Mouse (Mus musculus): ENCODE measurements around the gene Ccdc69. TPM values are rescaled to one million over a fixed set of nuclear protein-coding genes. Genes with fewer than 3 reads are reported as not detected.

Gene Ccdc69
- polyA plus RNA-seq, 1 experiment from 2014 or later: 0.13 TPM

DNA sequence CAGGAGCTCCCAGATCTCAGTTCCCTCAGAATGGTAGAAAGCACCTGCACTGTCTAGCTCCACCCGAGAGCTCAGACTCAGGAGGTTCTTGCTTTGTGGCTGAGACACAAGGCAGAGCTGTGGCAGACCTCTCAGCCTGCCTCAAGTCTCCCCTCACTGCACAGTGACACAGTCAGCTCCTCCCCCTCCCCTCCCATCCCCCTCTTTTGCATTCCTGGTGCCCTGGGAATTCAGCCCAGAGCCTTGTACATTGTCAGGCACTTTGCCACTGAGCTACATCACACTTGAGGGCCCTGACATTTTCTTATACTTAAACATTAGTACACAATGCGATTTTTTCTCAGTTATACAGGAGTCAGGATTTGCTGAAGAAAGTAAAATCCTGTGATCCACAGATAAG, 8.9 kb downstream of the Ccdc69 start:
- Histone ChIP-seq H3K36me3 (replicated peaks) (no peaks in the 10 kb centered on the region), H3K27ac (no peak overlapping the region), H3K4me2 (no peak overlapping the region), H3K4me1 (peaks cover 4% of the 10 kb centered on the region; the same call in 1 of the 2 replicates), H3K27me3 (no peaks in the 10 kb centered on the region), H3K9me3 (no peaks in the 10 kb centered on the region), H3K9ac (no peak overlapping the region), H3K4me3 (replicated peaks) (no peak overlapping the region)
- whole genome bisulfite sequencing: 45% methylated on average over 2 of the region's 2 CpGs
- no peak for ATAC-seq (ENCODE audit: low FRiP score)

DNA sequence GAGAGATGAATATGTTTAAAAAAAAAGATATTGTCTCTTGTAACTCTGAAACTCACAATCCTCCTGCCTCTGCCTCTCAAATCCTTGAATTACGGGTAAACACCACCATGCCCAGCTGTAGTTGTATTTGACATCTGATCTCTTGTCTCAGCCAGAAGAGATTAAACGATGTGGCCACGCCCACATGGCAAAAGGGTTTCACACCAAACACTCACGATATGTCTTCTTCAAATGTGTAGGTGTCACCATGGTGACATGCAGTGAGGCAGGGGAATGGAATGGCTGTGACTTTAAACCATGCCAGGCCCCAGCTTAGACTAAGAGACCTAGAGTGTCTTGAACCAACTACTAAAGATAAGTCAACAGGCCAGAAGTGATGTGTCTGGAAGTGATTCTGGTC, 11.0 kb downstream of the Ccdc69 start:
- Histone ChIP-seq H3K4me2 (no peak overlapping the region), H3K9ac (no peak overlapping the region), H3K27ac (no peak overlapping the region), H3K9me3 (no peaks in the 10 kb centered on the region), H3K36me3 (replicated peaks) (no peaks in the 10 kb centered on the region), H3K4me3 (replicated peaks) (no peak overlapping the region), H3K4me1 (peaks cover 4% of the 10 kb centered on the region; the same call in 1 of the 2 replicates), H3K27me3 (no peaks in the 10 kb centered on the region)
- ATAC-seq (ENCODE audit: low FRiP score): no peak
- 65% methylated on average over 4 of the region's 4 CpGs for WGBS

DNA sequence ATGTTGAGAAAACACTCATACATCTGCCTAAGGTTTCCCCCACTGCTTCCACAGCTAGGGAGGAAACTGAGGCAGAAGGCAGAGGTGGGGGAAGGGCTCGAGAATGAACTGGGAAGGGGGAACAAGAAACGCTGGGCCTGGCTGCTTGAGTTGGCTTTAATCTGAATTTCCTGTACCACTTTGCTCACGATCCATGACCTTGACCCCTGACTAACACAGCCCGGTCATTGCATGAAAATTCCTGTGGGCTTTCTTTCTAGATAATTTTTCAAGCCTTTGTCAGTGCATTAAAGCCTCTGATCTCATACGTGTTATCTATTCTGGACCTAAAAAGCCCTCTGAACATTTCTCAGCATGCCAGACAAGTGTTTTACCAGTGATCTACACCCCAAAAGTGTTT, 15.1 kb downstream of the Ccdc69 start:
- H3K27ac ChIP-seq: no peak overlapping the region
- H3K36me3 ChIP-seq (replicated peaks): no peaks in the 10 kb centered on the region
- no peak overlapping the region for H3K9ac ChIP-seq
- no peak overlapping the region for H3K4me2 ChIP-seq
- H3K27me3 ChIP-seq: no peaks in the 10 kb centered on the region
- H3K4me3 ChIP-seq (replicated peaks): no peak overlapping the region
- H3K9me3 ChIP-seq: no peaks in the 10 kb centered on the region
- H3K4me1 ChIP-seq: no peaks in the 10 kb centered on the region
- ATAC-seq (ENCODE audit: low FRiP score): no peak
- 73% methylated on average over 5 of the region's 5 CpGs for WGBS

DNA sequence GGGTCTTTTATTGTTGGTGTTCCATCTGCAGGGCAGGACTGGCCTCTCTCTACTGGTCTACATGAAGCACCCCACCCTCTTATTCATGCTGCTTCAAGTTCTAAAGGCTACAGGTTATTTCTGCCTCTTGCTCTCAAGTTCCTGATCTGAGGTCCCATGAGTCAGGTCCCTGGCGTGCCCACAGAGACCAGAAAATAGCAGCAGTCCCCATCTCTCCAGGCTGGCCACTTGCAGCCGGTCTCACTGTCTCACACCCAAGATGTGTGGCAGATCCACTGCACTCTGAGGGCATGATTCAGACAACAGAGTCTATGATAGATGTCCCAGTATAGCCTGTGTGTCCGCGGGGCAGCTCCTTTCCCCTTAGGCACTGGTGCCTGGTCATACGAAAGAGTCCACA, 17.1 kb downstream of the Ccdc69 start:
- Histone ChIP-seq H3K4me2 (no peak overlapping the region), H3K9me3 (no peaks in the 10 kb centered on the region), H3K27ac (no peak overlapping the region), H3K9ac (no peak overlapping the region), H3K27me3 (no peaks in the 10 kb centered on the region), H3K4me1 (no peaks in the 10 kb centered on the region), H3K36me3 (replicated peaks) (no peaks in the 10 kb centered on the region), H3K4me3 (replicated peaks) (no peak overlapping the region)
- 91% methylated on average over 5 of the region's 5 CpGs for WGBS
- no peak for ATAC-seq (ENCODE audit: low FRiP score)

DNA sequence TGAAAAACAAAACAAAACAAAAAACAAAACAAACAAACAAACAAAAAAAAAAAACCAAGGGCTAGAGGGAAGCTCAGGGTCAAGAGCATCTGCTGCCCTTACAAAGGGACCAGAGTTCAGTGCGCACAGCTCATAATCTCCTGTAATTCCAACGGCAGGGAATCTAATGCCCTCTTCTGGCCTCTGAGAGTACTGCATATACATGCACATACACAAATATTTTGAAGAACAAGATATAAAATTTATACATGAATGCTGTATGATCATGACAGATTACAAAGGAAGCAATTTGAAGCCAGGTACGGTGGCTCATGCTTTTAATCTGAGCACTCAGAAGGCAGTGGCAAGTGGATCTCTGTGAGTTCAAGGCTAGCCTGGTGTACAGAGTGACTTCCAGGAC, 20.4 kb downstream of the Ccdc69 start:
- Histone ChIP-seq H3K9ac (no peak overlapping the region), H3K27me3 (no peaks in the 10 kb centered on the region), H3K9me3 (no peaks in the 10 kb centered on the region), H3K4me1 (no peaks in the 10 kb centered on the region), H3K36me3 (replicated peaks) (no peaks in the 10 kb centered on the region), H3K4me2 (no peak overlapping the region), H3K4me3 (replicated peaks) (no peak overlapping the region), H3K27ac (no peak overlapping the region)
- WGBS: 84% methylated on average over 3 of the region's 3 CpGs
- ATAC-seq (ENCODE audit: low FRiP score): no peak

DNA sequence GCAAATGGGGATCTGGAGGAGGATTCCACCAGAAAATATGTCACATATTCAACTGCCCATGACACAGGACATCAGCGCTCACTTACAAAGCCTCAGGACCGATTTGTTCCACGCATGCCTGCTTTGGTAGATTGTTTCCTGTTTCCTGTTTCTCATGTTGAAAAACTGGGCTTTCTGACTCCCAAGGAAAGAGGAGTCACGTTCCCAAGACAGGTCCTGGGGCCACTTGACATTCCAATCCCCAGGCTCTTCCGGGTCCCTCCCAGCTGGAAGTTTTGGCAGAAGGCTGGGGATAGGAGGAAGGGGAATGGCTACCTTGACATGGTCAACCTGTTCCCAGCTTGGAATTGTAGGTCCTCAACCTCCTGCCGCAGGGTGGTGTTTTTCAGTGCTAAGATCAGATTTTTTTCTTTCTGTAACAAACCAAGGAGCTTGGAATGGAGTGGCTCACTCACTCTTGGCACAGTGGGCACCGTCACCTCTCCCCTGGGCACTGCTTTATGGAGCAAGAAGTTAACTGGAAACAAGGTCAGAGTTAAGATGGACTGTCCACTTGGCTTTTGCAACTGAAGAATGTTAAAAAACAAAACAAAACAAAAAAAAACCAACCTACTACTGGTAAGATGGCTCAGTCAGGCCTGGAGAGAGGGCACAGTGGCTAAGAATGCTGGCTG, 27.0 kb downstream of the Ccdc69 start:
- no peak overlapping the region for H3K4me3 ChIP-seq (replicated peaks)
- no peaks in the 10 kb centered on the region for H3K36me3 ChIP-seq (replicated peaks)
- no peaks in the 10 kb centered on the region for H3K9me3 ChIP-seq
- no peak overlapping the region for H3K9ac ChIP-seq
- no peaks in the 10 kb centered on the region for H3K27me3 ChIP-seq
- no peak overlapping the region for H3K4me2 ChIP-seq
- no peak for ATAC-seq (ENCODE audit: low FRiP score)
- no peaks in the 10 kb centered on the region for H3K4me1 ChIP-seq
- 86% methylated on average over 7 of the region's 7 CpGs for WGBS
- H3K27ac ChIP-seq: no peak overlapping the region

DNA sequence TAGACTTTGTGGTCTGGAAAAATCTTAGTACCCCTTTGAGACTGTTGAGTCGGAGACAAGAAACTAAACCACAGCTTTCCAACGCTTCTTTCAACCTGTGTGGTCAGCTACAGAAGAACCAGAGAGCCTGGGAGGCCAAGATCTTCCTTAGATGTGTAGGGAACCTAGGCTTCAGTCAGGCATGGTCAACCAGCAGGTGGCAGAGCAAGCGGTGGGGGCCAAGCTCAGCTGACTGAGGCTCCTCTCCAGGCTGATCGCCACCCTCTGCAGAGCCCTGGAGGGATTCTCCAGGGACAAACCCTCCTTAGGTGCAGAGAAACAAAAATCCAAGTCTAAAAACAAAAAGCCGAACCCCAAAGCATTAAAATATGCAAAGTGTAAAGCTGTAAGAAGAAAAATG, 31.3 kb downstream of the Ccdc69 start:
- ATAC-seq (ENCODE audit: low FRiP score): no peak
- H3K4me1 ChIP-seq: no peaks in the 10 kb centered on the region
- H3K9me3 ChIP-seq: no peaks in the 10 kb centered on the region
- no peak overlapping the region for H3K4me2 ChIP-seq
- no peak overlapping the region for H3K9ac ChIP-seq
- H3K27ac ChIP-seq: no peak overlapping the region
- WGBS: 71% methylated on average over 5 of the region's 5 CpGs
- no peaks in the 10 kb centered on the region for H3K27me3 ChIP-seq
- H3K36me3 ChIP-seq (replicated peaks): no peaks in the 10 kb centered on the region
- no peak overlapping the region for H3K4me3 ChIP-seq (replicated peaks)

DNA sequence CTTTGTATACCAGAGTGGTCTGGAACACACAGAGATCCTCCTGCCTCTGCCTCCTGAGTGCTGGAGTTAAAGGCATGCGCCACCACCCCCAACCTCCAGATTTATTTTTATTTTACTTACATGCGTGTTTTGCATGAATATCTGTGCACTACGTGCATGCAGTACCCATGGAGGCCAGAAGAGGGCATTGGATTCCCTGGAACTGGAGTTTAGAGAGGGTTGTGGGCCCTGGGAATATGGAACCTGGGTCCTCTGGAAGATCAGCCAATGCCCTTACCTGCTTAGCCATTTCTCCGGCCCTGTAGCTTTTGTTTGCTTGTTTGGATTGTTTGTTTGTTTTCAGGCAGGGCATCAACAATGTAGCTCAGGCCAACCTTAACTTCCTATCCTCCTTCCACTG, 36.6 kb downstream of the Ccdc69 start:
- Histone ChIP-seq H3K9ac (no peak overlapping the region), H3K4me1 (0 out of 2 replicates have a peak, but pooled peaks cover 2% of the 10 kb centered on the region), H3K4me3 (replicated peaks) (no peak overlapping the region), H3K4me2 (no peak overlapping the region), H3K36me3 (replicated peaks) (no peaks in the 10 kb centered on the region), H3K9me3 (no peaks in the 10 kb centered on the region), H3K27ac (no peak overlapping the region), H3K27me3 (no peaks in the 10 kb centered on the region; the same call in 1 of the 2 replicates)
- ATAC-seq (ENCODE audit: low FRiP score): no peak
- 79% methylated on average over 4 of the region's 4 CpGs for WGBS

DNA sequence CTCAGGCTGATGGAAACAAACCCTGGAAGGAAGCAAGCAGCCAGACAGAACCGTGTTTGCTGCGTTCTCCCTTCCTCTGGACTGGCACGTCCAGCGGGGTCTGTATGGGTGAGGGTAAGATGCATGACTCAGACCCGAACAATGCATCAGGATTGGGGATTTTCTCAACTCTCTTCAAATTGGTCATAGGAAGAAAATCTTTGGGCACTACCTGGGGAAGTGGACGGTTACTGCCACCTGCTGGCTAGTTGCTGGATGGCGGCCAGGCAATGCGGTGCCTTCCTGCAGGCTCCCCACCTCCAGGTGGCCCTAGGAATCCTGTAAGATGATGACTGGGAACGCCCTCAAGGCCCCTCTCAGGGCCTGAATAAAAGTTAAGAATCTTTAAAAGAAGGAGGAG, 38.3 kb downstream of the Ccdc69 start:
- Histone ChIP-seq H3K4me2 (no peak overlapping the region), H3K4me1 (0 out of 2 replicates have a peak, but pooled peaks cover 2% of the 10 kb centered on the region), H3K9me3 (no peaks in the 10 kb centered on the region), H3K27me3 (peaks cover 9% of the 10 kb centered on the region), H3K4me3 (replicated peaks) (no peak overlapping the region), H3K27ac (no peak overlapping the region), H3K36me3 (replicated peaks) (no peaks in the 10 kb centered on the region), H3K9ac (no peak overlapping the region)
- WGBS: 6% methylated on average over 9 of the region's 9 CpGs
- ATAC-seq (ENCODE audit: low FRiP score): peak; percentile 46; the same call in 1 of the 2 replicates

DNA sequence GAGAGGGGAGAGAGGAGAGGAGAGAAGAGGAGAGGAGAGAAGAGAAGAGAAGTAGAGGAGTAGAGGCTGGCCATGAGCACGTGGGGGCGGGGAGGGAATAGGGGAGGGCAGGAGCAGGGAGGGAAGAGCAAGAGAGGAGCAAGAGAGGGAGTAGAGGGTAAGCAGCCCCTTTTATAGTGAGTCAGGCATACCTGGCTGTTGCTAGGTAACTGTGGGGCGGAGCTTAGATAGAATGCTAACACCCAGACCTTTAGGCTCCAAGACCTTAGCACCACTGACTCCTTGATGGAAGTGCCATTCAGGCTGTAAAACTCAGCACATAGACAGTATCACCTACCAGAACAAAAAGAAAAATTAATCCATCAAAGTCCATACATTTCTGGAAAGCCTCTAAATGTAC, 41.3 kb downstream of the Ccdc69 start:
- 40% methylated on average over 3 of the region's 3 CpGs for WGBS
- H3K27ac ChIP-seq: no peak overlapping the region
- H3K4me2 ChIP-seq: no peak overlapping the region
- ATAC-seq (ENCODE audit: low FRiP score): no peak
- H3K4me3 ChIP-seq (replicated peaks): no peak overlapping the region
- H3K9ac ChIP-seq: no peak overlapping the region
- H3K4me1 ChIP-seq: peaks cover 24% of the 10 kb centered on the region
- no peaks in the 10 kb centered on the region for H3K9me3 ChIP-seq
- peaks cover 36% of the 10 kb centered on the region for H3K27me3 ChIP-seq
- H3K36me3 ChIP-seq (replicated peaks): no peaks in the 10 kb centered on the region

DNA sequence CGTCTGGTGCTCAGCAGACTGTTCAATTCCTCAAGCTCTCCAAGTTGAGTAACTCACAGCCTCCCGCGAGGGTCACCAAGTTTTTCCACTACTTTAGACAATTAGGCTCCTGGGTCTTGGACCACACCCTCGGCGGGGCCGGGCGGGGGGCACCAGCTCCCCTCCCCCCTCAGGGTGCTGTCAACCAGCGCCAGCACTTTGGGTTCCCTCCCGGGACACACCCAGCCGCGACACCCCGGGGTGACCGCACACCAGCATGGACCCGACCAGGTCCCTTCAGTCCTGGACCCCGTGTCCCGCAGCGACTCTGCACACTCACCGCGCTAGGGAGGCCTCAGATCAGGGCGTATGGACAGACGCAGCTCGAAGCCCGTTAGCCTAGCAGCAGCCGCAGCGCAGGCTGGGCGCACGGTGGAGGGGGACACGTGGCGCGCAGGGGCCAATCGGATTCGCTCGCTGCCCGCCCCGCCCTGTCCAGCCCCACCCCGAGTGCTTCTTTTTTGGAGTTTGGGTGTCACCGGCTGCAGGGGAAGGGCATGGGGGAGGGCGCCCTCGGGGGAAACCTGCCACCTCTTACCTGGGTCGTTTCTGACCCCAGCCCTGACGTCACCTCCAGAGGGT, 44.8 kb downstream of the Ccdc69 start, which contains the start of gene Anxa6:
Gene Anxa6 (minus strand): TSS at position 406 of the 621 bp plus-strand sequence.
- WGBS: under 1% methylated on average over 41 of the region's 41 CpGs
- Histone ChIP-seq H3K27ac (no peak within 1 kb of the TSS), H3K4me3 (replicated peaks) (peak within 1 kb of the TSS; percentile 52), H3K4me1 (peaks cover 27% of the 10 kb centered on the region), H3K9me3 (no peaks in the 10 kb centered on the region), H3K27me3 (peaks cover 39% of the 10 kb centered on the region), H3K4me2 (peak within 1 kb of the TSS; percentile 95), H3K36me3 (replicated peaks) (no peaks in the 10 kb centered on the region), H3K9ac (peak within 1 kb of the TSS; percentile 58)
- peak; percentile 90 for ATAC-seq (ENCODE audit: low FRiP score)

DNA sequence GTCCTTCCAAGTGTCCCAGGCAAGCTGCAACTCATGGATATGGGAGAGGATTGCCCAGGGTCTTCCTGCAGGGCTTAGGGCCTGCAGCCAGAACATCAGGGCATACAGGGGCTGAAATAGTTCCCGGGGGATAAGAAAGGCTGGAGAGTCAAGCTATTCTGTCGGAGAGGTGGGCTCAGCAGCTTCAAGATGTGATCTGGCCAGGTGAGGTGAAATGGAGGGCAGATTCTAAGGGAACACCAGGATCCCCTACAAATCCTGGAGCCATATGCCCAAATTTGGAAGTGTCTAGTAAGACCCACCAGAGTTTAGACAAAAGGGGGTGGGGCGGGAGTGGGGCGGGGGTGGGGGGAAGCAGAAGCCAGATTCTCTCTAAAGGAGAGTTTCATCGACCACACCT, 45.6 kb downstream of the Ccdc69 start:
- peak overlapping the region; percentile 95 for H3K4me2 ChIP-seq
- no peak for ATAC-seq (ENCODE audit: low FRiP score)
- H3K9ac ChIP-seq: peak overlapping the region; percentile 58; the same call in 1 of the 2 replicates
- no peak overlapping the region for H3K27ac ChIP-seq
- H3K27me3 ChIP-seq: peaks cover 39% of the 10 kb centered on the region
- H3K4me3 ChIP-seq (replicated peaks): peak overlapping the region; percentile 52
- H3K36me3 ChIP-seq (replicated peaks): no peaks in the 10 kb centered on the region
- no peaks in the 10 kb centered on the region for H3K9me3 ChIP-seq
- 33% methylated on average over 5 of the region's 5 CpGs for WGBS
- peaks cover 27% of the 10 kb centered on the region for H3K4me1 ChIP-seq

DNA sequence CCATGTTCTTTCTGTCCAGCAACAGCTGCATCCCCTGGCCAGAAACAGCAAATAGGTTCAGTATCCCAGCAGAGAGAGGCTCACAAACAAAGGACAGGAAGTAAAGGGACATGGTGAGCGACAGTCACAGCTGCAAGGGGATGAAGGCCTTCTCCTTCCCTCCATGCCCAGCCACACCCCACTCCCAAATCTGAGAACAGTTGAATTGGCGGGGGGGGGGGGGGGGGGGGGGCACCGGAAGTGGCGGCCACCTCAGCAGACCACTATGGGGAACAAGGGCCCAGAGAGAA, 46.0 kb downstream of the Ccdc69 start:
- no peaks in the 10 kb centered on the region for H3K36me3 ChIP-seq (replicated peaks)
- peak overlapping the region; percentile 52 for H3K4me3 ChIP-seq (replicated peaks)
- ATAC-seq (ENCODE audit: low FRiP score): no peak
- peaks cover 39% of the 10 kb centered on the region for H3K27me3 ChIP-seq
- H3K9ac ChIP-seq: no peak overlapping the region
- 50% methylated on average over 1 of the region's 4 CpGs for WGBS
- peak overlapping the region; percentile 95 for H3K4me2 ChIP-seq
- peaks cover 27% of the 10 kb centered on the region for H3K4me1 ChIP-seq
- H3K9me3 ChIP-seq: no peaks in the 10 kb centered on the region
- no peak overlapping the region for H3K27ac ChIP-seq

Measured in forebrain, embryonic 12.5 days (tissue).